Mouse (Mus musculus) hindbrain, embryonic 15.5 days (tissue): ENCODE results near the gene Tmc7. TPM values are rescaled to one million over a fixed set of nuclear protein-coding genes. Genes with fewer than 3 reads are reported as not detected.

ENCODE experiments used
- ATAC-seq: fragments of 200-750 bp; cut with Nextera tagmentation; 2 replicates; pipeline ENCODE4 v1.8.0; 2017; ENCODE audit warnings: low read depth, moderate number of reproducible peaks, moderate TSS enrichment; ENCODE audit not compliant: low FRiP score
- H3K27ac ChIP-seq: fragments of 300-500 bp; sonication (generic); replicated peaks from 2 replicates; pipeline ENCODE4 v1.5.1; 2015; ENCODE audit warnings: mild to moderate bottlenecking, inconsistent platforms
- H3K27me3 ChIP-seq: fragments of 300-500 bp; sonication (generic); 2 replicates; pipeline ENCODE4 v1.6.1; 2015; ENCODE audit warnings: control low read depth, inconsistent platforms
- H3K36me3 ChIP-seq: fragments of 300-500 bp; sonication (generic); 2 replicates; pipeline ENCODE4 v1.6.1; 2015; ENCODE audit warnings: control low read depth, inconsistent platforms
- H3K4me1 ChIP-seq: fragments of 300-500 bp; sonication (generic); replicated peaks from 2 replicates; pipeline ENCODE4 v1.6.1; 2015; ENCODE audit warnings: control low read depth, inconsistent platforms
- H3K4me2 ChIP-seq: fragments of 300-500 bp; sonication (generic); 2 replicates; pipeline ENCODE4 v1.6.1; 2015; ENCODE audit warnings: moderate library complexity, mild to moderate bottlenecking, inconsistent platforms
- H3K4me3 ChIP-seq: fragments of 300-500 bp; sonication (generic); 2 replicates; pipeline ENCODE4 v1.5.1; 2015; ENCODE audit warnings: mild to moderate bottlenecking, inconsistent platforms
- H3K9ac ChIP-seq: fragments of 300-500 bp; sonication (generic); 2 replicates; pipeline ENCODE4 v1.6.1; 2015; ENCODE audit warnings: inconsistent platforms
- H3K9me3 ChIP-seq: fragments of 300-500 bp; sonication (generic); 2 replicates; pipeline ENCODE4 v1.6.1; 2016; ENCODE audit warnings: control low read depth, inconsistent platforms
- WGBS: fragments of 180-500 bp; shearing (Covaris S2); methylation state at CpG from one replicate; pipeline ENCODE4 v1.1.7; 2015; 5-methylcytosine and 5-hydroxymethylcytosine counted together
- polyA plus RNA-seq: library from polyadenylated mRNA; unstranded; fragments of >200 nt; fragmentation: Nextera tagmentation; extraction: Ambion mirVana; gene quantifications from 2 replicates; pipeline ENCODE4 v1.2.1, GENCODE M21; 2015

Tmc7 gene
- polyA plus RNA-seq, 1 experiment from 2014 or later: 6.9 TPM

DNA sequence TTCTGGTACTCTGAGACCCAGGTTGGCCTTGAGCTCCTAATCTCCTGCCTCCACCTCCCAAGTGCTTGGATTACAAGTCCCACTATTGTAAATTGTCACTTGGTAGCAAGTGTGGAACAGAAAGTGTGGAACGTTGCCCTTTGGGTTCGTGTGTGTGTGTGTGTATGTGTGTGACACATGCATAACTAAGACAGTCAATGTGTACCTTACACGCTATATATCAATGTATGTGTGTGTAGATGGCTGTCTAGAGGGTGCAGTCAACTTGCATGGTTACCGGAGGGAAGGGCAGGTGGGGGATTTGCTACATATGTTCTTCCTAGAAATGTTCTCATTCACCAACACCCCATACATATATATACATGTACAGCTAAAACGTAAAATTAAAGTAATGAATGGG is 390 bp upstream of the Tmc7 start:
- WGBS: 68% methylated on average over 5 of the region's 5 CpGs
- Histone ChIP-seq H3K36me3 (peaks cover 4% of the 10 kb centered on the region; the same call in 1 of the 2 replicates), H3K4me1 (peaks cover 14% of the 10 kb centered on the region), H3K4me3 (peak overlapping the region; percentile 63), H3K27me3 (no peaks in the 10 kb centered on the region), H3K4me2 (peak overlapping the region; percentile 79), H3K9ac (no peak overlapping the region), H3K27ac (no peak overlapping the region), H3K9me3 (no peaks in the 10 kb centered on the region)
- no peak; the same call in 1 of the 2 replicates for ATAC-seq

GRCm38 (mm10) chr7:118583821-118584220 is 715 bp downstream of the Tmc7 start:
- no peaks in the 10 kb centered on the region for H3K9me3 ChIP-seq

DNA sequence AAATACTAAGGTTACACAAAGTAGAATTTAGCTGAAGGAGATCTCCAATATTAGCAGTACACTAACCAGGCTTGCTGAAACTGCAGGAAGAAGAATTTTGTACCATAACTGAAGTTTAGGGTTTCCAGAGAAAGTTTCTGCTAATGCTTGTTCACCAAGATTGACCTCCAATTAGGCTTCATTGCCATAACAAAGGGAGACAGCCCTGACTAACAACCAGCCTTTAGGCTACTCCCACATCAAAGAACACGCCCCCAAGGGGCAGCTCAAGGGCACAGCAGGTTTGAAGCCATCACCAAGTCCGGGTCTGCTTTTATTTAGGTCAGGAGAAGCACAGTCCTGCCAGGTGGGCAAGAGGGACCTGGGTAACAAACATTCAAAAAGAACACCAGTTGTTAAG is 4.6 kb downstream of the Tmc7 start:
- WGBS: 77% methylated on average over 2 of the region's 2 CpGs
- H3K27ac ChIP-seq: no peak overlapping the region
- peaks cover 14% of the 10 kb centered on the region for H3K4me1 ChIP-seq
- no peak overlapping the region for H3K4me3 ChIP-seq
- no peak for ATAC-seq
- no peaks in the 10 kb centered on the region for H3K9me3 ChIP-seq
- no peaks in the 10 kb centered on the region for H3K27me3 ChIP-seq
- H3K4me2 ChIP-seq: no peak overlapping the region
- peaks cover 8% of the 10 kb centered on the region; the same call in 1 of the 2 replicates for H3K36me3 ChIP-seq
- no peak overlapping the region for H3K9ac ChIP-seq

More at GRCm38 (mm10) chr7:118583821-118584220, 715 bp downstream of the Tmc7 start:
- no peaks in the 10 kb centered on the region for H3K27me3 ChIP-seq
- H3K36me3 ChIP-seq: peaks cover 8% of the 10 kb centered on the region; the same call in 1 of the 2 replicates
- H3K9ac ChIP-seq: peak overlapping the region; percentile 75
- ATAC-seq: no peak
- peaks cover 14% of the 10 kb centered on the region for H3K4me1 ChIP-seq
- H3K4me2 ChIP-seq: peak overlapping the region; percentile 79
- WGBS: 14% methylated on average over 7 of the region's 7 CpGs
- peak overlapping the region; percentile 67; the same call in 1 of the 2 replicates for H3K27ac ChIP-seq
- H3K4me3 ChIP-seq: peak overlapping the region; percentile 63

DNA sequence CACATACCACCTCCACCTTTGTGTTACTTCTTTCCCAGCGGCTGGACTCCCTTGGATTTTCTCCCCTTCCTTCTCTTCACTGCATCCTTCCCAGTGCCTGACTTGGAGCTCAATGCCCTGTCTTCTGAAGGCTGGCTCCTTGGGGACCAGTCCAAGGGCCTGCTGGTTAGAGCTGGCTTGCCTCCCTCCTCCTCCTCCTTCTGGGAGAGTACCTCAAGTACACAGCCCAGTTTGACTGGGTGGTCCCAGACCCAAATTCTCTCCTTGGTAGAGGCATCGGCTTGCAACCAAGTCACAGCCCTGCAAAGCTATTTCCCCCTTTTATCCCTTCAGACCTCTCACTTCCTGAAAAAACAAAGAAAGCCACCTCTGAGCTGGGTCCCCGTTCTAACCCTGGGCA is 6.3 kb downstream of the Tmc7 start:
- WGBS: 77% methylated on average over 3 of the region's 3 CpGs
- Histone ChIP-seq H3K4me2 (no peak overlapping the region), H3K27me3 (no peaks in the 10 kb centered on the region), H3K4me1 (0 out of 2 replicates have a peak, but pooled peaks cover 3% of the 10 kb centered on the region), H3K9me3 (no peaks in the 10 kb centered on the region), H3K9ac (no peak overlapping the region), H3K27ac (peak overlapping the region; percentile 16; the same call in 1 of the 2 replicates), H3K36me3 (peaks cover 8% of the 10 kb centered on the region; the same call in 1 of the 2 replicates), H3K4me3 (no peak overlapping the region)
- ATAC-seq: no peak

DNA sequence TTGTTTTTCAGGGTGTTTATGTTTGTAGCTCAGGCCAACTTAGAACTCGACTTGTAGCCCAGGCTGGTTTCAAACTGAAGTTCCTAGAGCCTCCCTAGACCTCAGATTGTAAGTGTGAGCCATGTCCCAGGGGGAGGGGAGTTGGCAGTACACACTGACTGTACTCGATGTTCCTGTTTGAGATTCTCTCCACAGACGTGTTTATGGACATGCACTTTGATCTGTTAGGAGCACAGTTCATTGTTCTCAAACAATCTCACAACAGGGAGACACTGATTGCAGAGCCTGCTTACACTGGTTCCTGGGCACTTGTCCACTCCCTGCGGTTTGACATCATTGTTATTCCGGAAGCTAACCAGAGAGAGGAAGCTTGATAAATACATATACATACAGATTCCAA is 12.5 kb downstream of the Tmc7 start:
- Histone ChIP-seq H3K4me1 (no peaks in the 10 kb centered on the region), H3K27me3 (no peaks in the 10 kb centered on the region), H3K27ac (no peak overlapping the region), H3K4me3 (no peak overlapping the region), H3K36me3 (no peaks in the 10 kb centered on the region), H3K9ac (no peak overlapping the region), H3K4me2 (no peak overlapping the region), H3K9me3 (no peaks in the 10 kb centered on the region)
- 34% methylated on average over 5 of the region's 5 CpGs for WGBS
- no peak for ATAC-seq

- Histone ChIP-seq H3K9ac (no peak overlapping the region), H3K4me1 (no peaks in the 10 kb centered on the region), H3K27me3 (no peaks in the 10 kb centered on the region), H3K9me3 (no peaks in the 10 kb centered on the region), H3K27ac (no peak overlapping the region), H3K4me3 (no peak overlapping the region), H3K4me2 (no peak overlapping the region), H3K36me3 (no peaks in the 10 kb centered on the region)
- ATAC-seq: no peak
- 42% methylated on average over 5 of the region's 5 CpGs for WGBS
Observed at GRCm38 (mm10) chr7:118571350-118571749, 13.2 kb downstream of the Tmc7 start.

DNA sequence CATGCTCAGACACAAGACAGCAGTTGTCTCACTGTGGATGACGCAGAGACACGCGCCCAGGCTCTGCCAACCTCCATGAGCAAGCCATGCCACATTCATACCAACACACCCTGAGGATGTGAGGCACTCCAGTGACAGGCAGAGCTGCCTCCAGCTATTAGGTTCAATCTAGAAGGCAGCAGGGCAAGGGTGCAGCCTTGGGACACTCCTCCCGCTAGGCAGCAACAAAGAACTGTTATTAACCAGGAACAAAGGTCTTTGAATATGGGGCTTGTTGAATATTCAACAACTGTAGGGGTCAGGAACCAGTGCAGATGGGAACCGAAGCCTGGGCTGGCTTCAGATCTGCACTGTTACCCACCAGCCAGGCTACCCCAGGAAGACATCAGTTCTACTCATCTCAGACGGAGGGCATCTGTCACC is 15.4 kb downstream of the Tmc7 start:
- no peak overlapping the region for H3K4me3 ChIP-seq
- no peaks in the 10 kb centered on the region for H3K4me1 ChIP-seq
- WGBS: 36% methylated on average over 6 of the region's 6 CpGs
- ATAC-seq: no peak
- no peak overlapping the region for H3K27ac ChIP-seq
- H3K9ac ChIP-seq: no peak overlapping the region
- no peaks in the 10 kb centered on the region for H3K27me3 ChIP-seq
- H3K36me3 ChIP-seq: peaks cover 5% of the 10 kb centered on the region; the same call in 1 of the 2 replicates
- no peak overlapping the region for H3K4me2 ChIP-seq
- H3K9me3 ChIP-seq: no peaks in the 10 kb centered on the region

DNA sequence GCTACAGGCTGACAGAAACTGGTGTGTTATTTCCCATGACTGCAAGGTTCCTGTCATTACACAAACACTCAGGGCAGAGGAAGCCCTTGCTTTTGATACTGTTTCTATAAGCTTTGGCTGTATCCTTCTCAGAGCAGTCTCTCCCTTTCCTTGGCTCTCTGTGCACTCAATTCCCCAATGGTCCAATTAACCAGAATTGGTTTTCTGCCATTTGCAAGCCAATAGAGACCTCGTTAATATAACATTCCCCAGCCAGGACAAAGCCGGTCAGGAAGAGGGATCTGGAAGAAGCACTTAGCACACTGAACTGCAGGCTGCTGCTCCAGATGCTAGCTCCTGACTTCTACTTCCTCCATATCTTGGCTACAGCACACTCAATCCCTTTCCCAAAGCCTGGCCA is 30.2 kb downstream of the Tmc7 start:
- Histone ChIP-seq H3K27me3 (no peaks in the 10 kb centered on the region), H3K9ac (no peak overlapping the region), H3K27ac (no peak overlapping the region), H3K4me3 (no peak overlapping the region), H3K4me2 (no peak overlapping the region), H3K4me1 (no peaks in the 10 kb centered on the region), H3K9me3 (no peaks in the 10 kb centered on the region), H3K36me3 (peaks cover 48% of the 10 kb centered on the region)
- no peak for ATAC-seq
- 72% methylated on average over 2 of the region's 2 CpGs for WGBS

GRCm38 (mm10) chr7:118553881-118554280 is 30.7 kb downstream of the Tmc7 start:
- no peak for ATAC-seq
- H3K4me2 ChIP-seq: no peak overlapping the region
- 77% methylated on average over 4 of the region's 4 CpGs for WGBS
- no peak overlapping the region for H3K27ac ChIP-seq
- no peaks in the 10 kb centered on the region for H3K9me3 ChIP-seq
- no peaks in the 10 kb centered on the region for H3K4me1 ChIP-seq
- H3K27me3 ChIP-seq: no peaks in the 10 kb centered on the region
- H3K9ac ChIP-seq: no peak overlapping the region
- no peak overlapping the region for H3K4me3 ChIP-seq
- H3K36me3 ChIP-seq: peaks cover 48% of the 10 kb centered on the region

- Histone ChIP-seq H3K27me3 (no peaks in the 10 kb centered on the region), H3K4me2 (no peak overlapping the region), H3K36me3 (peaks cover 38% of the 10 kb centered on the region), H3K4me1 (no peaks in the 10 kb centered on the region), H3K4me3 (no peak overlapping the region), H3K9ac (no peak overlapping the region), H3K9me3 (no peaks in the 10 kb centered on the region), H3K27ac (no peak overlapping the region)
- 83% methylated on average over 10 of the region's 10 CpGs for WGBS
- no peak for ATAC-seq
Observed at GRCm38 (mm10) chr7:118547451-118547850, 37.1 kb downstream of the Tmc7 start.

- Histone ChIP-seq H3K9me3 (no peaks in the 10 kb centered on the region), H3K4me3 (no peak overlapping the region), H3K27ac (no peak overlapping the region), H3K9ac (no peak overlapping the region), H3K36me3 (peaks cover 14% of the 10 kb centered on the region; the same call in 1 of the 2 replicates), H3K27me3 (no peaks in the 10 kb centered on the region), H3K4me1 (no peaks in the 10 kb centered on the region), H3K4me2 (no peak overlapping the region)
- no peak for ATAC-seq
- WGBS: 95% methylated on average over 4 of the region's 4 CpGs
Observed at GRCm38 (mm10) chr7:118544128-118544527, 40.4 kb downstream of the Tmc7 start.

- H3K4me3 ChIP-seq: no peak overlapping the region
- H3K4me2 ChIP-seq: no peak overlapping the region
- no peak overlapping the region for H3K27ac ChIP-seq
- no peaks in the 10 kb centered on the region for H3K27me3 ChIP-seq
- WGBS: 90% methylated on average over 4 of the region's 4 CpGs
- peaks cover 13% of the 10 kb centered on the region for H3K4me1 ChIP-seq
- H3K9ac ChIP-seq: no peak overlapping the region
- peaks cover 6% of the 10 kb centered on the region; the same call in 1 of the 2 replicates for H3K36me3 ChIP-seq
- ATAC-seq: no peak
- H3K9me3 ChIP-seq: no peaks in the 10 kb centered on the region
Observed at GRCm38 (mm10) chr7:118535076-118535475, 49.5 kb downstream of the Tmc7 start.

GRCm38 (mm10) chr7:118534326-118534725 is 50.2 kb downstream of the Tmc7 start:
- WGBS: 77% methylated on average over 3 of the region's 3 CpGs
- Histone ChIP-seq H3K36me3 (peaks cover 3% of the 10 kb centered on the region; the same call in 1 of the 2 replicates), H3K9me3 (no peaks in the 10 kb centered on the region), H3K4me1 (peaks cover 13% of the 10 kb centered on the region), H3K27ac (no peak overlapping the region), H3K9ac (no peak overlapping the region), H3K27me3 (no peaks in the 10 kb centered on the region), H3K4me2 (no peak overlapping the region), H3K4me3 (no peak overlapping the region)
- ATAC-seq: no peak
